Mouse (Mus musculus) intestine, postnatal 0 days (tissue): ENCODE measurements at regions not wholly inside any gene's neighbourhood (a gene's known extent, or its start where the extent isn't known, plus 50 kb on each side); places are given as distances from the start of the nearest gene placed in this dataset.

Source experiments
- ATAC-seq: fragments of 200-750 bp; cut with Nextera tagmentation; 2 replicates; pipeline ENCODE4 v1.8.0; 2017; ENCODE audit warnings: mild to moderate bottlenecking, moderate TSS enrichment, moderate library complexity
- H3K27ac ChIP-seq: fragments of 300-500 bp; sonication (generic); 2 replicates; pipeline ENCODE4 v1.5.1; 2014; ENCODE audit warnings: mild to moderate bottlenecking, low read depth, low read length, moderate library complexity
- H3K27me3 ChIP-seq: fragments of 300-500 bp; sonication (generic); replicated peaks from 2 replicates; pipeline ENCODE4 v1.6.1; 2014; ENCODE audit warnings: low read length, mixed read lengths; ENCODE audit not compliant: control insufficient read depth, insufficient read depth
- H3K36me3 ChIP-seq: fragments of 300-500 bp; sonication (generic); 2 replicates; pipeline ENCODE4 v1.6.1; 2014; ENCODE audit warnings: mild to moderate bottlenecking, moderate library complexity; ENCODE audit not compliant: control insufficient read depth, insufficient read depth
- H3K4me1 ChIP-seq: fragments of 300-500 bp; sonication (generic); replicated peaks from 2 replicates; pipeline ENCODE4 v1.6.1; 2014; ENCODE audit warnings: antibody characterized with exemption, low read length, mixed read lengths; ENCODE audit not compliant: control insufficient read depth, insufficient read depth
- H3K4me2 ChIP-seq: fragments of 300-500 bp; sonication (generic); replicated peaks from 2 replicates; pipeline ENCODE4 v1.6.1; 2014; ENCODE audit warnings: low read depth, mild to moderate bottlenecking, moderate library complexity
- H3K4me3 ChIP-seq: fragments of 300-500 bp; sonication (generic); 2 replicates; pipeline ENCODE4 v1.5.1; 2014; ENCODE audit warnings: low read depth, low read length
- H3K9ac ChIP-seq: fragments of 300-500 bp; sonication (generic); 2 replicates; pipeline ENCODE4 v1.6.1; 2014; ENCODE audit warnings: mild to moderate bottlenecking, low read depth, low read length
- H3K9me3 ChIP-seq: fragments of 300-500 bp; sonication (generic); 2 replicates; pipeline ENCODE4 v1.6.1; 2016; ENCODE audit warnings: mixed run types; ENCODE audit not compliant: control insufficient read depth
- CTCF ChIP-seq: sonication (generic); IDR thresholded peaks from 2 replicates; pipeline ENCODE4 v1.5.1; 2016; ENCODE audit warnings: low read depth, mild to moderate bottlenecking, control low read depth, antibody characterized with exemption, moderate library complexity
- WGBS: fragments of 180-500 bp; shearing (Covaris S2); extraction: QIAGEN DNeasy Blood & Tissue Kit; methylation state at CpG from one replicate; pipeline ENCODE4 v1.1.7; 2014; 5-methylcytosine and 5-hydroxymethylcytosine counted together

DNA sequence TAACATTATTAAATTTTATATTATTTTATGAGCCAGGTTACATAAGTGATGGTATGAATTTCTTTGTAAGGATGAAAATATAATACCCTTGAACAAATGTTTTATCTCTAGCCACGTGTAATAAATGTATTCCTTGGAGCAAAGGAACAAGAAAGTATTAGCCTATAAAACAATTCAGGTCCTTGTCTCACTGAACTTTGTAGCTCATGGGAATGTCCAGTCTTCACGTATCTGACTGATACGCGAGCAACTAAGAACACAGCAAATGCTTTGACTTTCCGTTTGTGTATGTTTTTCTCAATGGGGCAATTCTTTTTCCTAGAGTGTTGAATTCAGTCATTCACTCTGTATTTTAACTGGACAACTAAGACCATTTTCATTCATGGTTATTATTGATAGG lies 216.9 kb upstream of the Mettl25 start:
- no peaks in the 10 kb centered on the region for H3K36me3 ChIP-seq
- TF ChIP-seq CTCF = no peak
- no peak overlapping the region for H3K4me3 ChIP-seq
- WGBS = 42% methylated on average over 5 of the region's 5 CpGs
- H3K9ac ChIP-seq = no peak overlapping the region
- ATAC-seq = no peak
- H3K27me3 ChIP-seq = no peaks in the 10 kb centered on the region
- H3K4me2 ChIP-seq = no peak overlapping the region
- no peaks in the 10 kb centered on the region for H3K4me1 ChIP-seq
- no peaks in the 10 kb centered on the region for H3K9me3 ChIP-seq
- no peak overlapping the region for H3K27ac ChIP-seq

- H3K4me2 ChIP-seq = no peak overlapping the region
- no peak for TF ChIP-seq CTCF
- no peak overlapping the region for H3K4me3 ChIP-seq
- no peaks in the 10 kb centered on the region for H3K27me3 ChIP-seq
- H3K4me1 ChIP-seq = no peaks in the 10 kb centered on the region
- ATAC-seq = peak; percentile 53
- H3K27ac ChIP-seq = no peak overlapping the region
- no peak overlapping the region for H3K9ac ChIP-seq
- H3K36me3 ChIP-seq = no peaks in the 10 kb centered on the region
- no peaks in the 10 kb centered on the region for H3K9me3 ChIP-seq
- 7% methylated on average over 1 of the region's 1 CpGs for WGBS
Measured at GRCm38 (mm10) chr10:106038497-106038896, 197.3 kb upstream of the Mettl25 start.

GRCm38 (mm10) chr10:106038033-106038432 lies 196.9 kb upstream of the Mettl25 start:
- no peak overlapping the region for H3K4me2 ChIP-seq
- no peak overlapping the region for H3K9ac ChIP-seq
- H3K4me1 ChIP-seq = no peaks in the 10 kb centered on the region
- no peak overlapping the region for H3K27ac ChIP-seq
- no peaks in the 10 kb centered on the region for H3K27me3 ChIP-seq
- ATAC-seq = no peak
- H3K36me3 ChIP-seq = no peaks in the 10 kb centered on the region
- WGBS = 50% methylated on average over 2 of the region's 2 CpGs
- H3K9me3 ChIP-seq = no peaks in the 10 kb centered on the region
- H3K4me3 ChIP-seq = no peak overlapping the region
- TF ChIP-seq CTCF = no peak

DNA sequence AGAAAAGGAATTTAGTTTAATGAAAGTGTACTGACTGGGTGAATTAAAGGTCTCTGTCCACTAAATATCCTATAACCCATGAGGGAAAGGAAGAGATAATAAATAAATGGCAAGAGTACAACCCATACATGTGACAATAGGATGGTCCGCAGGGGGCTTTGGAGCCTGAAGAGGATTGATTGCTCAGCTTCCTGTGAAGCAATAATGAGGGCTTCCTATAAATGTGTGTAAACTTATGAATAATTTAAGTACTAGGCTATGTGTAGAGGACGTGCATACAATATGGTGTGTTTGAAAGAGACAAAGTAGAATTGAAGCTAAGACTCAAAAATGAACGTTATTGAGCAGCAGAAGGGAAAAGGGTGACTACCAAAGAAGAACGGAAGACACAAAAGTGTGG lies 192.2 kb upstream of the Mettl25 start:
- WGBS = 83% methylated on average over 4 of the region's 4 CpGs

DNA sequence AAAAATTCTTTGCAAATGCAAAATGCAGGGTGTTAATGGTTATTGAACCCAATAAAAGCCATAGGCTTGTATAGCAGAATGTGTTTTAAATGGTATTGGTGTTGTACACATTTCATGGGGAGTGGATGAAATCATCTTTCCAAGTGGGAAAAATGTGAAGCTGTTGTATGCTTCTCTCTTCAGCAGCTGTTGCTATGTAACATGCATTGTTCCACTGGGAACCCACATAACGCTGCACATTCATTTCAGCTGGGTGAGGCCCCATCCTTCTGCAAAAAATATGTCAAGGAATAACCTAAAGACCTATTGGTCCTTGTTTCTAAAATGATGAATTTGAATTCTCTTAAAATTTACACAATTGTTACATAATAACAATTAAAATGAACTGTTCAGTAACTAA lies 183.5 kb upstream of the Mettl25 start:
- ATAC-seq = no peak
- no peak overlapping the region for H3K4me3 ChIP-seq
- no peak overlapping the region for H3K9ac ChIP-seq
- H3K27ac ChIP-seq = no peak overlapping the region
- H3K9me3 ChIP-seq = no peaks in the 10 kb centered on the region
- no peaks in the 10 kb centered on the region for H3K36me3 ChIP-seq
- 86% methylated on average over 1 of the region's 1 CpGs for WGBS
- H3K4me1 ChIP-seq = no peaks in the 10 kb centered on the region
- no peak overlapping the region for H3K4me2 ChIP-seq
- H3K27me3 ChIP-seq = no peaks in the 10 kb centered on the region
- TF ChIP-seq CTCF = no peak

More for the DNA sequence above, 192.2 kb upstream of the Mettl25 start:
- Histone ChIP-seq H3K9ac (no peak overlapping the region), H3K4me2 (no peak overlapping the region), H3K36me3 (no peaks in the 10 kb centered on the region), H3K4me1 (no peaks in the 10 kb centered on the region), H3K4me3 (no peak overlapping the region), H3K27ac (no peak overlapping the region), H3K27me3 (no peaks in the 10 kb centered on the region), H3K9me3 (no peaks in the 10 kb centered on the region)
- ATAC-seq = no peak
- no peak for TF ChIP-seq CTCF

DNA sequence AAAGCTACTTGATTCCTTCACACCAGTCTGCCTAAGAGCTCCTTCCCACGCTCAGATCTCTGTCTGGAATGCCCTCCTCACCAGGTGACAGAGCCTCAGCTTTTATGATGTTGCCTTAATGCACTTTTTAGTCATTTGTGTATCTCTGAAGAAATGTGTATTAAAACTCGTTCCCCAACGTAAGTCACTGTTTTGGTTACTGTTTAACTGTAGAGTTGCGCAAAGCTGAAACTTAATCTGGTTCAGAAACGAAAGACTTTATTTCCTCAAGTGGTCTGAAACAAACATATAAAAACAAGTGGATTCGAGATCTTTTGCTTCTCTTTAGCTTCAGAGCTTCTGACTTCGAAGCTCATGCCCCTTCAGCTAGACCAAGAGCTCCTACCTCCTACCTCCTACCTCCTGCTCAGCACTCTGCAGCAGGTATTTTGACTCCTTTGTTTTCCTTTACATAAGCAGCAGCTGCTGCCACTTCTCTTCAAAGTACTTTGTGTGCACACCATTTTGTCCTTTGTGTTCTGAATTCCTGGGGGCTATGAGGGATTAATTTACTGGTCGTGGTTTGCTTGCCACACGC lies 182.5 kb upstream of the Mettl25 start:
- H3K27ac ChIP-seq = peak overlapping the region; percentile 68
- no peaks in the 10 kb centered on the region for H3K27me3 ChIP-seq
- TF ChIP-seq CTCF = no peak
- H3K4me1 ChIP-seq = no peaks in the 10 kb centered on the region
- H3K9me3 ChIP-seq = no peaks in the 10 kb centered on the region
- no peak overlapping the region for H3K9ac ChIP-seq
- peak; percentile 53 for ATAC-seq
- WGBS = 28% methylated on average over 9 of the region's 9 CpGs
- H3K36me3 ChIP-seq = no peaks in the 10 kb centered on the region
- no peak overlapping the region for H3K4me3 ChIP-seq
- peak overlapping the region; percentile 51 for H3K4me2 ChIP-seq

DNA sequence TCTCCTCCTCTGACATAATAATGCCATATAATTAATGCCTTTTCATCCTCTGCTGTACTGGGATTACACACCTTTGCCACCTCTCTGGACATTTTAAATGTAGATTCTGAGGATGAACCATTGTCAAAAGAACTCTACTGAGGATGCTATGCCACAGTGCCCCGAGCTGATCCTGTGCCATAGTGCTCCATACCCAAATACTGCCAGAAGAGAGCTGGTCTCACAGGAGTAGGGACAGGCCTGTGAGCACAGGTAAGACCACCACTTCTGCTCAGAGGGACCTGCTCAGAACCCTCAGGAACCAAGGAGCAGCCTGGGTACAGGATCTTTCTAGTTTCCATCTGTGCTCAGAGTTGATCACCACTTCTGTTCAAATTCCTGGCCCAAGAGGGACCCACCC lies 174.8 kb upstream of the Mettl25 start:
- no peak for TF ChIP-seq CTCF
- Histone ChIP-seq H3K9ac (no peak overlapping the region), H3K4me2 (no peak overlapping the region), H3K27ac (no peak overlapping the region), H3K27me3 (no peaks in the 10 kb centered on the region), H3K9me3 (no peaks in the 10 kb centered on the region), H3K36me3 (no peaks in the 10 kb centered on the region), H3K4me1 (no peaks in the 10 kb centered on the region), H3K4me3 (no peak overlapping the region)
- WGBS = 86% methylated on average over 1 of the region's 1 CpGs
- ATAC-seq = no peak
